Comparison of ENCODE assay signal across 7 mouse cellular contexts in genomic region chr6:128334397-128335124, GRCm38 (mm10). TPM values are rescaled to one million over a fixed set of nuclear protein-coding genes. Genes with fewer than 3 reads are reported as not detected.
A peak's percentile ranks its signal among the peaks of the same experiment; 100 is the strongest.
DNase-seq lines count a peak whose midpoint lies in the region; ATAC-seq lines count a peak whose summit lies in the region.

No protein-coding gene starts in this region.

- H3K4me2 ChIP-seq in hindbrain, embryonic 14.5 days (replicated peaks) = no peak overlapping the region

- ATAC-seq in hindbrain, embryonic 14.5 days (ENCODE audit: low FRiP score) = peak; percentile 77; the same call in 1 of the 2 replicates

- no peak overlapping the region; the same call in 1 of the 2 replicates for H3K27ac ChIP-seq in hindbrain, embryonic 14.5 days

- H3K36me3 ChIP-seq in hindbrain, embryonic 14.5 days (replicated peaks; ENCODE audit: control insufficient read depth, insufficient read depth) = peaks cover 58% of the 10 kb centered on the region

- H3K4me3 ChIP-seq in hindbrain, embryonic 14.5 days (replicated peaks; ENCODE audit: low read length) = no peak overlapping the region

- H3K9me3 ChIP-seq in hindbrain, embryonic 14.5 days (ENCODE audit: control insufficient read depth, low read length) = peaks cover 14% of the 10 kb centered on the region

- DNase-seq in T-cell, adult 2 months (ENCODE audit: low spot score) = peak; percentile 59
- peak; percentile 75 for DNase-seq in cerebellum, adult 9-11 months
- DNase-seq in frontal cortex, postnatal 36 days (ENCODE audit: low spot score in 2 of 2) = peak; percentile 66 to 79
- peak; percentile 82 for DNase-seq in hindbrain, embryonic 14.5 days (ENCODE audit: low spot score)
- DNase-seq in layer of hippocampus, postnatal 25 days (ENCODE audit: extremely low spot score in 1 of 2, low spot score in 1 of 2) = peak; percentile 38 to 84
- peak; percentile 79 for DNase-seq in lung, postnatal 25 days (ENCODE audit: low spot score)
- DNase-seq in right cerebral cortex, adult 18-20 months = peak; percentile 72

- peaks cover 4% of the 10 kb centered on the region; the same call in 1 of the 2 replicates for H3K4me1 ChIP-seq in hindbrain, embryonic 14.5 days (replicated peaks; ENCODE audit: control insufficient read depth, insufficient read depth, low read length)

- H3K9ac ChIP-seq in hindbrain, embryonic 14.5 days = no peak overlapping the region

- 25% methylated on average over 12 of the region's 12 CpGs for WGBS in hindbrain, embryonic 14.5 days

- no peaks in the 10 kb centered on the region for H3K27me3 ChIP-seq in hindbrain, embryonic 14.5 days (ENCODE audit: control insufficient read depth, insufficient read depth, low read length)

RNA-seq across cellular contexts. Expression of gene Tulp3, which starts 21.1 kb away (rescaled TPM):
- 14.3 and 20.0 TPM in 2 replicates for polyA plus RNA-seq in hindbrain, embryonic 14.5 days (2014; fragmentation: Nextera tagmentation; extraction: Ambion mirVana)
- total RNA-seq in layer of hippocampus, postnatal 25 days (2021) = 10 to 100 TPM; 21.9 to 22.9 TPM

RNA-seq across cellular contexts. Expression of gene Rhno1, which starts 28.1 kb away (rescaled TPM):
- 76.6 and 78.4 TPM in 2 replicates for polyA plus RNA-seq in hindbrain, embryonic 14.5 days (2014; fragmentation: Nextera tagmentation; extraction: Ambion mirVana)
- total RNA-seq in layer of hippocampus, postnatal 25 days (2021) = 10 to 100 TPM; 19.5 to 20.3 TPM

RNA-seq across cellular contexts. Expression of gene Foxm1, which starts 28.2 kb away (rescaled TPM):
- polyA plus RNA-seq in hindbrain, embryonic 14.5 days (2014; fragmentation: Nextera tagmentation; extraction: Ambion mirVana) = 6.7 and 7.7 TPM in 2 replicates
- 1 to 10 TPM; 1.6 to 2.0 TPM for total RNA-seq in layer of hippocampus, postnatal 25 days (2021)

RNA-seq across cellular contexts. Expression of gene Tead4, which starts 33.9 kb away (rescaled TPM):
- polyA plus RNA-seq in hindbrain, embryonic 14.5 days (2014; fragmentation: Nextera tagmentation; extraction: Ambion mirVana) = 0.27 and 0.32 TPM in 2 replicates
- under 1 TPM; 0.79 to 0.92 TPM for total RNA-seq in layer of hippocampus, postnatal 25 days (2021)

RNA-seq across cellular contexts. Expression of gene Tex52, which starts 40.7 kb away (rescaled TPM):
- polyA plus RNA-seq in hindbrain, embryonic 14.5 days (2014; fragmentation: Nextera tagmentation; extraction: Ambion mirVana) = 0.34 and 0.58 TPM in 2 replicates
- 1 to 10 TPM in 1 of 2 experiments, under 1 TPM in 1; 0.94 to 1.2 TPM for total RNA-seq in layer of hippocampus, postnatal 25 days (2021)
